Mouse (Mus musculus) neutrophil, adult 5-6 weeks (primary cell): ENCODE data around the gene Bri3. TPM values are rescaled to one million over a fixed set of nuclear protein-coding genes. Genes with fewer than 3 reads are reported as not detected.

ENCODE experiments used
- ATAC-seq: fragments of 151-379, 151-347 bp; 2 replicates; pipeline ENCODE4 v1.8.0; 2017; ENCODE audit warnings: mild to moderate bottlenecking, moderate TSS enrichment; ENCODE audit not compliant: insufficient number of reproducible peaks, poor library complexity, low FRiP score, severe bottlenecking; ENCODE audit errors: extremely low read depth
- total RNA-seq: library from RNA; stranded (forward); fragments of 200-1000 nt; gene quantifications from 2 replicates; pipeline ENCODE4 v1.2.3, GENCODE M21; 2017

Gene Bri3
- total RNA-seq, 1 experiment from 2014 or later: 39.1 TPM

- ATAC-seq: no peak
Observed at GRCm38 (mm10) chr5:144447226-144447616, 203.0 kb downstream of the Bri3 start.

DNA sequence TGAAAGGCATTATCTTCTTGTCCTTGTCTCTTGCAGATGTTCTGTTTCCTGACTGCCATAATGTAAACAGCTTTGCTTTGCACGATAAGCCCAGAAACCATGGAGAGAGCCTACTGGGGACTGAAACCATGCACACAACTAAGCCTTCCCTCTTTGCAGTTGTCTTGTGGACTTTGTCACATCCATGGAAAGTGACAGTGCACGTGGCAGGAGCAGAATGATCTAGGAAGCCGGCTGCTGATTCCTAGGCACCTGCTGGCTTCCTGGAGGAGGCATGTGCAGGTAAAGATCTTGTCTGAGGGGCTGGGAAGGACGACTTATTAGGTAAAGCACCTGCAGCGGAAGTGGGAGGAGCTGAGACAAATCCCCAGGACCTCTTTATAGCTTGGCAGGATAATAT, 203.7 kb downstream of the Bri3 start:
- ATAC-seq: no peak

GRCm38 (mm10) chr5:144452776-144453455, 208.7 kb downstream of the Bri3 start:
- no peak for ATAC-seq

DNA sequence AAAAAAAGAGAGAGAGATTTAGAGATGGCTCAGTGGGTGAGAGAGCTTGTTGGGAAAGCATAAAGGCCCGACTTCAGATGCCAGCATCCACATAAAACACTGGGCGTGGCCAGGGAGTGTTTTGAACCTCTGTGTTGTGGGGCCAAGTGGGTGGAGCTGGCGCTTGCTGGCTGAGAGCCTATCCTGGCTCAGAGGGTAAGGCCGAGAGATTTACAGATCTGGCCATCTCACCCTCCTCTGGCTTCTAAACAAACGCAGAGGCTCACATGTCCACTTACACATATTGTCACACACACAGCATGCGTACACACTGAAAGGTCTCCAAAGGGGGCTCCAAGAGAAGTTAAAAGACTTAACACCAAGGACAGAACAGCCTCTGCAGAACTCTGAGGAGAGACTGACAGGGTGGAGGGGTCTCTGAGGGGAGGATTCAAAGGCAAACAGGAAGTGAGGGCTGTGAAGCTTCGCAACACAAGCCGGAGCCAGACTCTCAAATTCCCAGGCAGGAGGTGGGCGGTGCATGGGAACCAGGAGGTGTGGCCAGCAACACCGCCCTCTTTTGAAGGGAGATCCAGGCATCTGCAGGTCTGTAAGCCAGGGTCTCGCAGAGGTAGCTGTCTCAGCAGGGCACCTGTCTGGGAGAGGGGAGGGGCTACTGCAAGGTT, 213.5 kb downstream of the Bri3 start:
- ATAC-seq: no peak

DNA sequence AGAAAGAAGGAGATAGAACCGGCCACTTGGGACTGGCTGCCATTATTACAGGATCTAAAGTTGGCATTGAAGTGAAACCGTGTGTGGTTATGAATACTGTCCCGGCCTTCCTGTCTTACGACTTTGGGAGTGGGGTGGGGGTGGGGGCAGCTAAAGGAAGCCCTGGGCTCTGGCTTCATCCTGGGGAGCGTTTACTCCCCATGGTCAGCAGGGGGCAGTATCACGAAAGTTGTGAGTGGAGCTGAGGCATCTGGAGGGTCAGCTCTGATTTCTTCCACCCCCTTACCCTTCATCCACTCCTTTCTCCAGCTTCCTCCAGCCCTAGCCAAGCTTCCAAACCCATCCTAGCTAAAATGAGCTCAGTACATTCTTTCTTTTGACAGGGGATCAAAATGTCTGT, 222.8 kb downstream of the Bri3 start:
- ATAC-seq: no peak

- ATAC-seq: no peak
Observed at GRCm38 (mm10) chr5:144473056-144473455, 228.8 kb downstream of the Bri3 start.

DNA sequence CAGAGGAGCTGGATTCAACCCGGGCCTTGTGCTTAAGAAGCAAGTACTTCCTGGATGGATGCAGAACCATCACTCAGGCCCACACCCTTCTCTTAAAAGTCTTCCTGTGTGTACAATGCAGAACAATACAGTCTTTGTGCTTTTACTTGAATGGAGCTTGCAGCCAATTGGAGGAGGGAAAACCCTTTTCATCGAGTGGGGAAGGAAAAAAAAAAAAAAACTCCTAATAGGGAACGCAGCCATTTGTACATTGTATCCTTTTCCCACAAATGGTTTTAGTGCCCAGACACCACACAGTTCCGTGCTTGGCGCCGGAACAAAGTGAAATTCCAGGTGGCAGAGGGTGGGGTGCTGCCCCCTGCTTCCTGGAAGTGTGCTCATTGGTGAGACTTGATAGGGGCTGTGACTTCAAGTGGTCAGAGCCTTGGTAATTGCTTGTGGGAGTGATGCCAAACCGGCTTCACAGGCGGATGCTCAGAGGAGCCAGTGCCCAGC, 235.5 kb downstream of the Bri3 start:
- no peak for ATAC-seq

GRCm38 (mm10) chr5:144483659-144484375, 239.6 kb downstream of the Bri3 start:
- no peak for ATAC-seq

DNA sequence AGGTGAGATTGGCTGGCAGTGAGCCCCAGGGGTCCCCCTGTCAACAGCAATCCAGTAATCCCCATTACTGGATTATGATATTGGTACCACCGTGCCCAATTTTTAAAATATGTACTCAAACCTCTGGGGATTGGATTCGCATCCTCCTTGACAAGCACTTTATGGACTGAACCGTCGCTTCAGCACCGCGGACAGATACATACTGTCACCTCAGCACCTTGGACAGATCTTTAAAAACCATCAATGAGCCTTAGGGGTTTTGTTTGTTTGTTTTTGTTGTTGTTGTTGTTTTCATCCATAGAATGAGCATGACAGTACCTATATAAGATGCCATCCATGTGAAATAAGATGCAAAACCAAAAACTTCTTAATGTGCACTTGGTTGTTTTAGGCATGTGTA, 247.1 kb downstream of the Bri3 start:
- ATAC-seq: no peak

Other genes starting within 250 kb of the Bri3 start
- 83.2 and 85.0 TPM in 2 replicates for gene Ccz1, start 229.6 kb upstream of the Bri3 start, total RNA-seq
- not detected in 2 replicates for gene Ocm, start 217.8 kb upstream of the Bri3 start, total RNA-seq
- gene Lmtk2, start 144.0 kb upstream of the Bri3 start, total RNA-seq: 28.9 and 34.6 TPM in 2 replicates
- 0.47 and 0.74 TPM in 2 replicates for gene Bhlha15, start 54.2 kb upstream of the Bri3 start, total RNA-seq
- 43.5 and 48.3 TPM in 2 replicates for gene Tecpr1, start 20.8 kb upstream of the Bri3 start, total RNA-seq
- 0.12 TPM in 1 of 2 replicates, not detected in the other for gene Baiap2l1, start 113.7 kb downstream of the Bri3 start, total RNA-seq